Mouse (Mus musculus) ES-E14 (cell line): ENCODE results near the gene Trpm4. TPM values are rescaled to one million over a fixed set of nuclear protein-coding genes. Genes with fewer than 3 reads are reported as not detected.

Experiments
- DNase-seq: peaks from one replicate; pipeline ENCODE4 v3.0.0-alpha.2; 2013; ENCODE audit warnings: low read depth, low spot score
- H3K27ac ChIP-seq: 2 replicates; pipeline ENCODE4 v1.5.1; 2012; ENCODE audit warnings: low read depth, mild to moderate bottlenecking, low read length, moderate library complexity, mixed read lengths; ENCODE audit not compliant: poor library complexity, insufficient read depth, severe bottlenecking
- H3K36me3 ChIP-seq: 2 replicates; pipeline ENCODE4 v1.6.1; 2012; ENCODE audit warnings: mild to moderate bottlenecking, low read length, moderate library complexity, mixed read lengths; ENCODE audit not compliant: control insufficient read depth, poor library complexity, insufficient read depth, severe bottlenecking
- H3K4me1 ChIP-seq, 2 experiments: fragments of 150-350 bp in 1 of 2; sonication (generic) in 1 of 2; 2 replicates each; pipeline ENCODE4 v1.6.1; 2012; ENCODE audit warnings: low read length in 2 of 2, mild to moderate bottlenecking in 1 of 2, mixed read lengths in 1 of 2; ENCODE audit not compliant: control insufficient read depth in 2 of 2, insufficient read depth in 2 of 2, poor library complexity in 1 of 2
- H3K4me3 ChIP-seq, 2 experiments: fragments of 150-350 bp in 1 of 2; sonication (generic) in 1 of 2; 2 replicates each; pipeline ENCODE4 v1.5.1; 2012; ENCODE audit warnings: low read length in 2 of 2, low read depth in 1 of 2, mild to moderate bottlenecking in 1 of 2, mixed read lengths in 1 of 2; ENCODE audit not compliant: insufficient read depth in 1 of 2, poor library complexity in 1 of 2, severe bottlenecking in 1 of 2
- H3K9ac ChIP-seq: 2 replicates; pipeline ENCODE4 v1.6.1; 2012; ENCODE audit warnings: low read depth, mild to moderate bottlenecking, low read length, mixed read lengths; ENCODE audit not compliant: poor library complexity, insufficient read depth, severe bottlenecking
- H3K9me3 ChIP-seq: fragments of 150-350 bp; sonication (generic); 2 replicates; pipeline ENCODE4 v1.6.1; 2012; ENCODE audit warnings: low read depth, mild to moderate bottlenecking, low read length; ENCODE audit not compliant: control insufficient read depth, insufficient read depth
- CHD2 ChIP-seq: IDR thresholded peaks from 2 replicates; pipeline ENCODE4 v1.6.1; 2014; ENCODE audit warnings: mild to moderate bottlenecking, low read depth, low read length, inconsistent platforms
- HCFC1 ChIP-seq: IDR thresholded peaks from 2 replicates; pipeline ENCODE4 v1.6.1; 2012; ENCODE audit warnings: low read length, inconsistent platforms, borderline replicate concordance; ENCODE audit not compliant: insufficient read depth
- MAFK ChIP-seq: IDR thresholded peaks from 2 replicates; pipeline ENCODE4 v1.6.1; 2014; ENCODE audit warnings: mild to moderate bottlenecking, low read depth, low read length, inconsistent platforms; ENCODE audit not compliant: insufficient read depth
- ZC3H11A ChIP-seq: IDR thresholded peaks from 2 replicates; pipeline ENCODE4 v1.6.1; 2012; ENCODE audit warnings: low read depth, mild to moderate bottlenecking, inconsistent platforms, low read length, borderline replicate concordance
- ZNF384 ChIP-seq: IDR thresholded peaks from 2 replicates; pipeline ENCODE4 v1.6.1; 2012; ENCODE audit warnings: low read depth, low read length, inconsistent platforms
- in situ Hi-C, 2 experiments: fragments of 600-800 bp; cut with MboI; formaldehyde crosslinking; loops; one replicate each; pipeline ENCODE4 v1.15.1; 2025; ENCODE audit warnings: low sequenced_read_pairs in 2 of 2, inconsistent platforms in 1 of 2; ENCODE audit not compliant: unreplicated experiment in 2 of 2
- total RNA-seq: library from RNA; depleted of rRNA; stranded (reverse); fragments of 300-350 nt; gene quantifications from 2 replicates; pipeline ENCODE4 v1.2.3, GENCODE M21; 2012

Trpm4 gene
- total RNA-seq, 1 experiment = 26.5 TPM

GRCm38 (mm10) chr7:45300270-45300669, 33.3 kb downstream of the Trpm4 start:
- Histone ChIP-seq H3K36me3 (peaks cover 8% of the 10 kb centered on the region; the same call in 1 of the 2 replicates), H3K9me3 (no peaks in the 10 kb centered on the region), H3K4me1 (peaks cover 0 to 6% of the 10 kb centered on the region in 2 experiments; a peak in 2 of 4 replicates), H3K9ac (no peak overlapping the region), H3K27ac (no peak overlapping the region), H3K4me3 (no peak overlapping the region)
- no peak for DNase-seq
- TF ChIP-seq ZC3H11A (no peak), HCFC1 (no peak), ZNF384 (no peak), CHD2 (no peak), MAFK (no peak)
- in situ Hi-C loops = no loop called here

- peak; percentile 60 for DNase-seq
- no peaks in the 10 kb centered on the region for H3K9me3 ChIP-seq
- H3K9ac ChIP-seq = no peak overlapping the region
- H3K4me1 ChIP-seq = peaks cover 0 to 6% of the 10 kb centered on the region in 2 experiments; a peak in 2 of 4 replicates
- TF ChIP-seq HCFC1 (no peak), ZNF384 (no peak), MAFK (no peak), ZC3H11A (no peak), CHD2 (no peak)
- in situ Hi-C loops = no loop called here
- H3K27ac ChIP-seq = no peak overlapping the region
- H3K36me3 ChIP-seq = peaks cover 8% of the 10 kb centered on the region; the same call in 1 of the 2 replicates
- H3K4me3 ChIP-seq = no peak overlapping the region
Measured at GRCm38 (mm10) chr7:45299752-45300151, 33.8 kb downstream of the Trpm4 start.

GRCm38 (mm10) chr7:45297563-45297962, 36.0 kb downstream of the Trpm4 start:
- no peaks in the 10 kb centered on the region for H3K36me3 ChIP-seq
- no peak overlapping the region for H3K4me3 ChIP-seq
- DNase-seq = no peak
- no peak overlapping the region for H3K9ac ChIP-seq
- H3K4me1 ChIP-seq = peaks cover 0 to 3% of the 10 kb centered on the region in 2 experiments; a peak in 2 of 4 replicates
- in situ Hi-C loops = no loop called here
- H3K27ac ChIP-seq = no peak overlapping the region
- TF ChIP-seq ZNF384 (no peak), CHD2 (no peak)
- H3K9me3 ChIP-seq = no peaks in the 10 kb centered on the region

GRCm38 (mm10) chr7:45296626-45297025, 37.0 kb downstream of the Trpm4 start:
- Histone ChIP-seq H3K36me3 (no peaks in the 10 kb centered on the region), H3K27ac (no peak overlapping the region), H3K9ac (no peak overlapping the region), H3K4me3 (no peak overlapping the region), H3K4me1 (peaks cover 0 to 3% of the 10 kb centered on the region in 2 experiments; a peak in 2 of 4 replicates), H3K9me3 (no peaks in the 10 kb centered on the region)
- in situ Hi-C loops = no loop called here
- no peak for DNase-seq
- TF ChIP-seq ZNF384 (no peak), ZC3H11A (no peak), MAFK (no peak), CHD2 (no peak), HCFC1 (no peak)

- Histone ChIP-seq H3K9me3 (no peaks in the 10 kb centered on the region), H3K27ac (no peak overlapping the region), H3K4me3 (no peak overlapping the region), H3K36me3 (no peaks in the 10 kb centered on the region), H3K4me1 (peaks cover 0 to 10% of the 10 kb centered on the region in 2 experiments; a peak in 1 of 4 replicates), H3K9ac (no peak overlapping the region)
- in situ Hi-C loops = no loop called here
- DNase-seq = no peak
- no peak for TF ChIP-seq CHD2
- no peak for TF ChIP-seq ZNF384
- no peak for TF ChIP-seq MAFK
- TF ChIP-seq HCFC1 = no peak
- TF ChIP-seq ZC3H11A = no peak
Measured at GRCm38 (mm10) chr7:45286486-45286885, 47.1 kb downstream of the Trpm4 start.
